Mouse (Mus musculus) right cerebral cortex, postnatal 36 days (tissue): ENCODE results near the gene Rccd1.

Source experiments
- DNase-seq, 2 experiments: peaks; one replicate each; pipeline ENCODE4 v3.0.0; 2022; ENCODE audit warnings: low spot score in 2 of 2, mixed read lengths in 1 of 2

Gene Rccd1

GRCm38 (mm10) chr7:80324043-80324815 lies at the start of gene Rccd1:
Gene Rccd1, minus strand, starts transcription at chr7:80324454.
- peak; percentile 93 to 95 for DNase-seq

- no peak for DNase-seq
Measured at GRCm38 (mm10) chr7:80373850-80374249, 49.6 kb upstream of the Rccd1 start.

- DNase-seq, result no peak
Measured at GRCm38 (mm10) chr7:80373352-80373751, 49.1 kb upstream of the Rccd1 start.

- DNase-seq, result no peak
Measured at GRCm38 (mm10) chr7:80372667-80373066, 48.4 kb upstream of the Rccd1 start.

GRCm38 (mm10) chr7:80372166-80372565 lies 47.9 kb upstream of the Rccd1 start:
- DNase-seq, result no peak

GRCm38 (mm10) chr7:80371041-80371751 lies 46.9 kb upstream of the Rccd1 start, which contains the start of gene Man2a2:
Gene Man2a2, minus strand, starts transcription at chr7:80371375.
- DNase-seq, result peak; percentile 45 to 46

- peak; percentile 75 to 83 for DNase-seq
Measured at GRCm38 (mm10) chr7:80370649-80371040, 46.4 kb upstream of the Rccd1 start.

DNA sequence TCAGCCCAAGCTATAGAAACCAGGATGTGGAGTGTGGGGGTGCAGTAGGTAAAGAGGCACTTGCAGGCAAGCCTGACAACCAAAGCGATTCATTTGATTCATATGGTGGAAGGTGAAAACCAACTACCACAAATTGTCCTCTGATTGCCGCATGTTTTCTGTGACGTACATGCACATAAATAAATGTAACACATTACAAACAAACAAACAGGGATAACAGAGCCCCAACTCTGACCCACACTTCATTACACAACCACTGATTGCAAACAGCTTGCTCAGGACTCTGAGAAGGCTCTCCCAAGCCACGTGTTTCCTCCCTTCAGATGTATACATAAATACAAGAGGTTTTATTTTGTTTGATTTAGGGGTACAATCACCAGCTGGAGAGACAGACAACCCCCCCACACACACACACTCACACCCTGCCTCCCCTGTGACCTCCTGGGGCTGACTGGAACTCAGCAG lies 45.7 kb upstream of the Rccd1 start:
- no peak for DNase-seq

DNA sequence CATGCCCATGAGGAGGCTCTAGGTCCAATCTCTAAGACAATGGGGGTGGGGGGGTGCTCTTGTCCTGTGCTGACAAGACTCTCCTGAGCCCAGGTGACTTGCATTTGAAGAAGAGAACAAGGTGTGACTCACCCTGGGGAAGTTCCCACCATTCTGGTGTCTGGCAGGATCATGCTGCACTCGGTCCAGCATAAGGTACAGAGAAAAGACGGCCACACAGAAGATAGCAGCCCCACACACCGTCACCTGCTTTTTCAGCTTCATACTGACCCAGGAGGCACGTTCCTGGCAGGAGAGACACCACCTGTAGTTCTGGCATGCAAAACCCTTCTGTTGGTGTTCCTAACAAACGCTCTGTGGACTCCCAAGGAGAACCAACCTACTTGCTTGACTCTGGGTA lies 45.2 kb upstream of the Rccd1 start:
- DNase-seq, result no peak

GRCm38 (mm10) chr7:80368635-80369421 lies 44.6 kb upstream of the Rccd1 start:
- no peak for DNase-seq

GRCm38 (mm10) chr7:80368009-80368408 lies 43.8 kb upstream of the Rccd1 start:
- DNase-seq, result no peak

GRCm38 (mm10) chr7:80367232-80367631 lies 43.0 kb upstream of the Rccd1 start:
- no peak for DNase-seq

DNA sequence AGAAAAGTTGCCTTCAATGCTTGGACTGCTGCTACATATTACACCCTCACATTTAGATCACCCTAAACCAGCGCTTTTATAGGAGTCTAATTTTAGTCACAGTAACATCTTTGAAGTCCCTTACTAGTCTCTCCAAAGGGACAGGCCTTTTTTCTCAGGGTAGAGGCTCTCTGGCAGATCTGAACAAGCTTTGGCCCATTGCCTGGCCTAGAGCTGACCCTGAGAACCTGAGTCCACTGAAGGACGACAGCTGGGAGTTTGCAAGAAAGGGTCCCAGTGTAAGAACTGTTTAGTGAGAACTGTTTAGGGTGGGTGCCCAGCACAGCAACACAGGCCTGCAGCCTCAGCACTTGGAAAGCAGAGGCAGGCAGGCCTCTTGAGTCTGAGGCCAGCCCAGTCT lies 41.5 kb upstream of the Rccd1 start:
- DNase-seq, result no peak

DNA sequence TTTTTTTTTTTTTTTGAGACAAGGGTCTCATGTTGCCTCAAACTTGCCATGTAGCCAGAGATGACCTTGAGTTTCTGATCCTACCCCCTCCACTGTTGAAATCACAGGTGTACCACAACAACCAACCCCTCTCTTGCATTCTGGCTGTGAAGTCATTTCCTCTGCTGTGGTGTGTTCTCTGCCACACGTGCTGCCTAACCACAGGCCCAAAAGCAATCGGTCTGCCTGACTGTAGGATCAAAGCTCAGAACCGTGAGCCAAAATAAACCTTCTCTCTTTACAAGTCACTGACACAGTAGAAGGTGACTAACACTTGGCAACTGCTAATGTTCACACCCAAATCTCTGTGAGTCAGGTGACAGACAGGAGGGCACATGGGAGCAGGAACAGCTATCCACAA lies 36.2 kb upstream of the Rccd1 start:
- no peak for DNase-seq

DNA sequence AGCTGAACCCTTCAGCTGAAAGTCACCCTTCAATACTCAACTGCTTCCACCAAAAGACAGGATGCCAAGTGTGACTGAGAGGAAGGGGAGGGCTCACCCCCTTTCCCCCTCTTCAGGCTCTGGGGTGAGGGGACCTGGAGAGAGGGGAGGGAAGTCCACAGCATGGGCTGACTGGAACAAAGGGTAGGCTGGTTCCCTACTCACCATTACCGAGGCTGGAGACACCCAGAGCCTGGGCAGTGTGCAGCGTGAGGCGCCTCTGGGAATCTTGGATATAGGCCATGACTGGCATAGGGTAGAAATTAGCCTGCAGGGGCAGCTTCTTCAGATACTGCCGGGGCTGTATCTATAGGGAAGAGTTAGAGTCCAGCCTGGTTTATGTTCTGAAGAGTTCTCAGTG lies 33.8 kb upstream of the Rccd1 start:
- no peak for DNase-seq

- DNase-seq, result peak in 1 of 2 experiments; percentile 34
Measured at GRCm38 (mm10) chr7:80357156-80357555, 32.9 kb upstream of the Rccd1 start.

DNA sequence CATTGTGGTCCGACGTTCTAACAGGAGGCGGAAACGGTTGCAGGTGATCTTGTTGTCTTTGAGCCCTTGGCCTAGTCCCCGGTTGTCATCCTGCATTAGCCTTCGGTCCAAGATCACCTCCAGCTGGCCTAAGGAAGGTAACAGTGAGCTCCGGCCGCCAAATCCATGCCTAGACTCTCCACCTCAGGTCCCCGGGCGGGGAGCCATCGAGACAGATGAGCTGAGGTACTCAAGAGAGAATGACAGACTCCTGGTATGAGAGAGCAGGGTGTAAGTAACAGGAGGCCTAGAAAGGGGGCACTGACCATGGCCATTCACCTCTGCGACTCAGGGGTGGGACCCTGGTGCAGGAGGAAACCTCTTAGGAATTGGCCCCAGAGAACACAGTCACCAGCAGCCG lies 32.1 kb upstream of the Rccd1 start:
- DNase-seq, result no peak

- no peak for DNase-seq
Measured at GRCm38 (mm10) chr7:80352920-80353319, 28.7 kb upstream of the Rccd1 start.

DNA sequence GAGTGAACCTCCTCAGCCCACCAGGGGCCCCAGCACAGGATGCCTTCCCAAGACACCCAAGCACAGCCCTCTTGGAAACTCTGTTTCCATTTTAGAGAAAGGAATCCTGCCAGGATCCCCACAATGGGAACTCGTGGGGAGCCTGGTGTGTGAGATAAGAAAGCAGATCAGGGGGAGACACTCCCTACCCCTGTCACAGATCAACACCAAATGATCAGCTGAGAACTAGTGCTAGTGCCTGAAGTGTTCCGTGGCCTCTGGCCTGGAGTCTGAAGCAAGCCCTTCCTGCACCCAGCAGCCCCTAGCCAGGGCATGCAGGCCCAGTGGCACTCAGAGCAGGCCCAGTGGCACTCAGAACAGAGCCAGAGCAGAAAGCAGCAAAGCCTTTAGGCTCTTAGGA lies 26.6 kb upstream of the Rccd1 start:
- DNase-seq, result no peak

DNA sequence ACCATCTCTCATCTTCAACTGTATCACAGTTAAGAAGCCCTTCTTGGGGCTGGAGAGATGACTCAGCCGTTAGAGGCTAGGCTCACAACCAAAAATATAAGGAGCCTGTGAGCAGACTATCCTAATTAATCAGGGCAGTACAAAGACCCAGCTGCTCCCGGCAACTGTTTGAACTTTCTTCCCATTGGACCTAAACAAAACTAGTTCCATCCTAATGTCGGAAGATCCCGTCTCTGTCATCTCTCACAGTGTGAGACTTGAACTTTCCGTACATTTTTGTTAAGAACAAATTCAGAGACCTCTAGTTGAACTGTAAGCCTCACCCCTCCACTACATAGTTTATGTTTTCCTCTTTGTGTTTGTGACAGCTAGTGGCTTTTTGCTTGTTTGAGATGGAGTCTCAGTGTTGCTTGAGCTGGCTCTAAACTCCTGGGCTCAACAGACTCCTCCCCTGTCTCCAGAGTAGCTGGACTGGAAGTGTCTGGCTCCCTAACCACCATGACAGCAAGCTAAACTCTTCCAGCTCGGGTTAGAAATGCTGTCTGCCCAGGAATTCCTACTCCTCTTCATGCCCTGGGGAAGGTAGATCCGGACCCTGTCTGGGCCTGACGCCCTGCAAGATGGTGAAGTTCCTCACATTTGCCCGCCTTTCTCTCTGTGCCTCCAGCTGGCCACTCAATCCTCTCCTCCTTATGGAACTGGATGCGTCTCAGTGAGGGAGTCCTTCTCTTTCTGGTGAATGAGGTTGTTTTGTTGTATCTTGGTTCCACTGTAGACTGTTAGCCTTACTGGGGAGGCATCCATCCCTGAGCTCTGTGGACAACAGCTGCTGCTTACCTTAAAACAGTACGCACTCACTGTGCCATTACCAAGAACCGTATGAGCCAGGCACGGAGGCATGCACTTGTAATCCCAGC lies 23.7 kb upstream of the Rccd1 start:
- DNase-seq, result no peak

GRCm38 (mm10) chr7:80346830-80347229 lies 22.6 kb upstream of the Rccd1 start:
- no peak for DNase-seq
